Mouse (Mus musculus) brain, embryonic 18.5 days (tissue): ENCODE measurements around the gene Cbfa2t3.

Source experiments
- DNase-seq: peaks from one replicate; pipeline ENCODE4 v3.0.0-alpha.2; 2012; ENCODE audit warnings: low read depth, low spot score

Cbfa2t3 gene

GRCm38 (mm10) chr8:122717869-122718509 is 19.1 kb upstream of the Cbfa2t3 start:
- DNase-seq = no peak

GRCm38 (mm10) chr8:122716566-122716965 is 17.7 kb upstream of the Cbfa2t3 start:
- DNase-seq = no peak

GRCm38 (mm10) chr8:122713157-122713518 is 14.2 kb upstream of the Cbfa2t3 start:
- no peak for DNase-seq

- no peak for DNase-seq
These were observed 13.7 kb upstream of the Cbfa2t3 start for GRCm38 (mm10) chr8:122712411-122713156.

GRCm38 (mm10) chr8:122711891-122712365 is 13.0 kb upstream of the Cbfa2t3 start:
- no peak for DNase-seq

- no peak for DNase-seq
These were observed 12.6 kb upstream of the Cbfa2t3 start for GRCm38 (mm10) chr8:122711480-122711879.

GRCm38 (mm10) chr8:122709340-122710111 is 10.6 kb upstream of the Cbfa2t3 start:
- no peak for DNase-seq

- DNase-seq = no peak
These were observed 8.3 kb upstream of the Cbfa2t3 start for GRCm38 (mm10) chr8:122707184-122707583.

GRCm38 (mm10) chr8:122705901-122706561 is 7.1 kb upstream of the Cbfa2t3 start:
- DNase-seq = no peak

GRCm38 (mm10) chr8:122704612-122705011 is 5.7 kb upstream of the Cbfa2t3 start:
- DNase-seq = no peak

- DNase-seq = no peak
These were observed 4.0 kb upstream of the Cbfa2t3 start for GRCm38 (mm10) chr8:122702957-122703356.

GRCm38 (mm10) chr8:122702301-122702941 is 3.5 kb upstream of the Cbfa2t3 start:
- DNase-seq = no peak

GRCm38 (mm10) chr8:122701441-122702185 is 2.7 kb upstream of the Cbfa2t3 start:
- DNase-seq = no peak

- DNase-seq = no peak
These were observed 1.7 kb upstream of the Cbfa2t3 start for GRCm38 (mm10) chr8:122700628-122701027.

- DNase-seq = no peak
These were observed 598 bp downstream of the Cbfa2t3 start for GRCm38 (mm10) chr8:122698254-122698768.

GRCm38 (mm10) chr8:122697586-122697985 is 1.3 kb downstream of the Cbfa2t3 start:
- no peak for DNase-seq

GRCm38 (mm10) chr8:122697181-122697581 is 1.7 kb downstream of the Cbfa2t3 start:
- DNase-seq = no peak

GRCm38 (mm10) chr8:122695438-122696042 is 3.4 kb downstream of the Cbfa2t3 start:
- DNase-seq = no peak

- no peak for DNase-seq
These were observed 6.8 kb downstream of the Cbfa2t3 start for GRCm38 (mm10) chr8:122692152-122692551.

GRCm38 (mm10) chr8:122691018-122691417 is 7.9 kb downstream of the Cbfa2t3 start:
- DNase-seq = no peak
